Mouse (Mus musculus) limb, embryonic 11.5 days (tissue): ENCODE measurements at regions not wholly inside any gene's neighbourhood (a gene's known extent, or its start where the extent isn't known, plus 50 kb on each side); places are given as distances from the start of the nearest gene placed in this dataset.

Experiments used
- ATAC-seq: fragments of 200-750 bp; cut with Nextera tagmentation; 2 replicates; pipeline ENCODE4 v1.8.0; 2017; ENCODE audit warnings: low read depth; ENCODE audit not compliant: insufficient number of reproducible peaks, low FRiP score, low TSS enrichment
- DNase-seq: peaks from one replicate; pipeline ENCODE4 v3.0.0-alpha.2; 2015; ENCODE audit warnings: low spot score
- H3K27ac ChIP-seq: fragments of 300-500 bp; sonication (generic); replicated peaks from 2 replicates; pipeline ENCODE4 v1.5.1; 2014; ENCODE audit warnings: low read depth, mild to moderate bottlenecking, low read length
- H3K27me3 ChIP-seq: fragments of 300-500 bp; sonication (generic); 2 replicates; pipeline ENCODE4 v1.6.1; 2014; ENCODE audit warnings: mild to moderate bottlenecking, low read length, mixed read lengths; ENCODE audit not compliant: control insufficient read depth, insufficient read depth
- H3K36me3 ChIP-seq: fragments of 300-500 bp; sonication (generic); 2 replicates; pipeline ENCODE4 v1.6.1; 2014; ENCODE audit warnings: mild to moderate bottlenecking, low read length, moderate library complexity, mixed read lengths; ENCODE audit not compliant: control insufficient read depth, insufficient read depth
- H3K4me1 ChIP-seq: fragments of 300-500 bp; sonication (generic); 2 replicates; pipeline ENCODE4 v1.6.1; 2014; ENCODE audit warnings: low read length, mixed read lengths; ENCODE audit not compliant: control insufficient read depth, insufficient read depth
- H3K4me2 ChIP-seq: fragments of 300-500 bp; sonication (generic); 2 replicates; pipeline ENCODE4 v1.6.1; 2014; ENCODE audit warnings: low read depth, mild to moderate bottlenecking, moderate library complexity; ENCODE audit not compliant: severe bottlenecking
- H3K4me3 ChIP-seq: fragments of 300-500 bp; sonication (generic); 2 replicates; pipeline ENCODE4 v1.5.1; 2014; ENCODE audit warnings: low read depth, low read length
- H3K9ac ChIP-seq: fragments of 300-500 bp; sonication (generic); 2 replicates; pipeline ENCODE4 v1.6.1; 2014; ENCODE audit warnings: mild to moderate bottlenecking, low read length
- H3K9me3 ChIP-seq: fragments of 300-500 bp; sonication (generic); 2 replicates; pipeline ENCODE4 v1.6.1; 2016; ENCODE audit warnings: low read length; ENCODE audit not compliant: control insufficient read depth
- WGBS: fragments of 180-500 bp; shearing (Covaris S2); extraction: QIAGEN DNeasy Blood & Tissue Kit; methylation state at CpG from one replicate; pipeline ENCODE4 v1.1.7; 2014; 5-methylcytosine and 5-hydroxymethylcytosine counted together

GRCm38 (mm10) chr12:10209841-10210240 is 159.9 kb upstream of the Nt5c1b start:
- DNase-seq (no peak), ATAC-seq (no peak)
- H3K4me1 ChIP-seq, result no peaks in the 10 kb centered on the region
- no peaks in the 10 kb centered on the region for H3K27me3 ChIP-seq
- H3K36me3 ChIP-seq, result no peaks in the 10 kb centered on the region
- no peaks in the 10 kb centered on the region for H3K9me3 ChIP-seq
- H3K9ac ChIP-seq, result no peak overlapping the region
- no peak overlapping the region for H3K4me3 ChIP-seq
- H3K27ac ChIP-seq, result no peak overlapping the region
- H3K4me2 ChIP-seq, result no peak overlapping the region
- 18% methylated on average over 1 of the region's 1 CpGs for WGBS

- no peaks in the 10 kb centered on the region for H3K36me3 ChIP-seq
- no peaks in the 10 kb centered on the region for H3K9me3 ChIP-seq
- DNase-seq, result no peak
- H3K4me3 ChIP-seq, result no peak overlapping the region
- no peak overlapping the region for H3K9ac ChIP-seq
- no peak for ATAC-seq
- H3K27ac ChIP-seq, result no peak overlapping the region
- H3K4me1 ChIP-seq, result no peaks in the 10 kb centered on the region
- H3K27me3 ChIP-seq, result no peaks in the 10 kb centered on the region
- H3K4me2 ChIP-seq, result no peak overlapping the region
- whole genome bisulfite sequencing, result 28% methylated on average over 4 of the region's 4 CpGs
These were observed 147.0 kb upstream of the Nt5c1b start for GRCm38 (mm10) chr12:10222821-10223220.

- peak; percentile 36 for DNase-seq
- no peaks in the 10 kb centered on the region for H3K9me3 ChIP-seq
- H3K27ac ChIP-seq, result no peak overlapping the region
- no peak overlapping the region for H3K4me2 ChIP-seq
- H3K27me3 ChIP-seq, result no peaks in the 10 kb centered on the region
- no peak overlapping the region for H3K4me3 ChIP-seq
- no peak overlapping the region for H3K9ac ChIP-seq
- H3K36me3 ChIP-seq, result no peaks in the 10 kb centered on the region
- WGBS, result 37% methylated on average over 4 of the region's 4 CpGs
- H3K4me1 ChIP-seq, result no peaks in the 10 kb centered on the region
- ATAC-seq, result no peak
These were observed 145.9 kb upstream of the Nt5c1b start for GRCm38 (mm10) chr12:10223832-10224231.

GRCm38 (mm10) chr12:10231144-10231543 is 138.6 kb upstream of the Nt5c1b start:
- no peak for ATAC-seq

GRCm38 (mm10) chr12:10231683-10232082 is 138.1 kb upstream of the Nt5c1b start:
- Histone ChIP-seq H3K27me3 (no peaks in the 10 kb centered on the region), H3K4me2 (no peak overlapping the region), H3K9me3 (no peaks in the 10 kb centered on the region), H3K4me3 (no peak overlapping the region), H3K27ac (peak overlapping the region; percentile 23; the same call in 1 of the 2 replicates), H3K9ac (no peak overlapping the region), H3K4me1 (peaks cover 6% of the 10 kb centered on the region; the same call in 1 of the 2 replicates), H3K36me3 (no peaks in the 10 kb centered on the region)
- peak; percentile 75 for DNase-seq
- ATAC-seq, result peak; percentile 77; the same call in 1 of the 2 replicates
- WGBS, result 17% methylated on average over 4 of the region's 4 CpGs

More at GRCm38 (mm10) chr12:10231144-10231543, 138.6 kb upstream of the Nt5c1b start:
- WGBS, result 64% methylated on average over 4 of the region's 4 CpGs
- Histone ChIP-seq H3K36me3 (no peaks in the 10 kb centered on the region), H3K4me1 (peaks cover 6% of the 10 kb centered on the region; the same call in 1 of the 2 replicates), H3K9ac (no peak overlapping the region), H3K27me3 (no peaks in the 10 kb centered on the region), H3K4me2 (no peak overlapping the region), H3K4me3 (no peak overlapping the region), H3K9me3 (no peaks in the 10 kb centered on the region), H3K27ac (no peak overlapping the region)
- DNase-seq, result no peak

GRCm38 (mm10) chr12:10248110-10248509 is 121.7 kb upstream of the Nt5c1b start:
- Histone ChIP-seq H3K4me1 (no peaks in the 10 kb centered on the region), H3K36me3 (no peaks in the 10 kb centered on the region), H3K9ac (no peak overlapping the region), H3K4me3 (no peak overlapping the region), H3K27me3 (no peaks in the 10 kb centered on the region), H3K4me2 (no peak overlapping the region), H3K27ac (no peak overlapping the region), H3K9me3 (no peaks in the 10 kb centered on the region)
- ATAC-seq (no peak), DNase-seq (no peak)

- Histone ChIP-seq H3K9me3 (no peaks in the 10 kb centered on the region), H3K4me2 (no peak overlapping the region), H3K9ac (no peak overlapping the region), H3K27ac (no peak overlapping the region), H3K4me3 (no peak overlapping the region), H3K27me3 (no peaks in the 10 kb centered on the region), H3K4me1 (no peaks in the 10 kb centered on the region), H3K36me3 (no peaks in the 10 kb centered on the region)
- DNase-seq (no peak), ATAC-seq (no peak)
- WGBS, result 77% methylated on average over 3 of the region's 3 CpGs
These were observed 113.4 kb upstream of the Nt5c1b start for GRCm38 (mm10) chr12:10256385-10256784.

GRCm38 (mm10) chr12:10266201-10266600 is 103.6 kb upstream of the Nt5c1b start:
- ATAC-seq, result no peak
- DNase-seq, result no peak
- H3K9ac ChIP-seq, result no peak overlapping the region
- H3K36me3 ChIP-seq, result no peaks in the 10 kb centered on the region
- H3K4me2 ChIP-seq, result no peak overlapping the region
- H3K9me3 ChIP-seq, result no peaks in the 10 kb centered on the region
- 40% methylated on average over 1 of the region's 1 CpGs for WGBS
- H3K27me3 ChIP-seq, result no peaks in the 10 kb centered on the region
- H3K4me3 ChIP-seq, result no peak overlapping the region
- no peak overlapping the region for H3K27ac ChIP-seq
- no peaks in the 10 kb centered on the region for H3K4me1 ChIP-seq

GRCm38 (mm10) chr12:10272038-10272437 is 97.7 kb upstream of the Nt5c1b start:
- no peak overlapping the region for H3K27ac ChIP-seq
- WGBS, result 80% methylated on average over 5 of the region's 5 CpGs
- H3K27me3 ChIP-seq, result no peaks in the 10 kb centered on the region
- H3K9ac ChIP-seq, result no peak overlapping the region
- no peak for ATAC-seq
- DNase-seq, result no peak
- H3K4me1 ChIP-seq, result no peaks in the 10 kb centered on the region
- no peaks in the 10 kb centered on the region for H3K36me3 ChIP-seq
- H3K9me3 ChIP-seq, result no peaks in the 10 kb centered on the region
- no peak overlapping the region for H3K4me3 ChIP-seq
- no peak overlapping the region for H3K4me2 ChIP-seq
